Mouse (Mus musculus): ENCODE measurements around the gene Mecom. TPM values are rescaled to one million over a fixed set of nuclear protein-coding genes. Genes with fewer than 3 reads are reported as not detected.

Gene Mecom
- polyA plus RNA-seq, 1 experiment = 0.19 TPM

- H3K36me3 ChIP-seq (ENCODE audit: control insufficient read depth, insufficient read depth, low read length) = no peaks in the 10 kb centered on the region
- no peak overlapping the region for H3K27ac ChIP-seq (ENCODE audit: control insufficient read depth, insufficient read depth, low read depth, low read length)
- TF ChIP-seq POLR2A (IDR thresholded peaks at IDR 0.05; ENCODE audit: control insufficient read depth, low read depth, low read length) (no peak), CTCF (IDR thresholded peaks at IDR 0.05; ENCODE audit: control insufficient read depth, insufficient read depth, insufficient replicate concordance, low read depth, low read length) (no peak)
- no peaks in the 10 kb centered on the region for H3K4me1 ChIP-seq (ENCODE audit: control insufficient read depth, insufficient read depth, low read length)
- H3K4me3 ChIP-seq (ENCODE audit: control insufficient read depth, low read depth, low read length) = no peak overlapping the region
- no peaks in the 10 kb centered on the region for H3K27me3 ChIP-seq (ENCODE audit: control insufficient read depth, insufficient read depth, low read length)
Observed at GRCm38 (mm10) chr3:30163390-30163789, 384.4 kb downstream of the Mecom start.

DNA sequence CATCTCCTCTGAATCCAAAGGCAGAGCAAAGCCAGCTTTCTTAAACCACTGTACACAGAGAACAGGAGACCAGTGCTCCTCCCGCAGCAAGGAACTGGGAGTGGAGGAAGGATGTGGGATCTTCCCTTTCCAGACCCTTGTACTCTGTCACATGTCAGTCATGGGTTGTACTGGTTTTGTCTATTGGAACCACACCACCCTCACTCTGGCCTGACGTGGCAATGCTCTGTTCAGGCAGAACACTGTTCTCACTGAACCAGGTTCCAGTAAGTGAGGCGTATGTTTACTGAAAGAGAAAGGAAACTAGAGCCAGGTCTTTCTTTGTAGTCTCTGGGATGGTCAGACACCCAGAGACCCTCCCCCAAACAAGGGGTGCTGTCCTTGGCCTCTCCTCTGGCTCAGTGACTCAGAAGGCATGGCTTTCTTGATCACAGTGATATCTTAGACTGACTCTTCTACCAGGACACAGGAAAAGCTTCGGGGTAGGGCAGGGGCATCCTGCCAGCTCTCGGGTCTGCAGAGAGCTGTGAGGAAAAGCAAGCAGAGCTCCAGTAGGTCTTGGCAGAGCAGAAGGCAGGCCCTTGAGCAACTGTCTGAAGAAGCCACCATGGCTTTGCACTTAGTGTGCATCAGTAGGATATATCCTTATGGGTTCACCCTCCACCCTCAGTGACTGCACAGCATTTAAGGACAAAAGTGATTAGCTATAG lies 386.7 kb downstream of the Mecom start:
- no peak for TF ChIP-seq POLR2A (IDR thresholded peaks at IDR 0.05; ENCODE audit: control insufficient read depth, low read depth, low read length)
- no peak for TF ChIP-seq CTCF (IDR thresholded peaks at IDR 0.05; ENCODE audit: control insufficient read depth, insufficient read depth, insufficient replicate concordance, low read depth, low read length)
- no peak overlapping the region for H3K27ac ChIP-seq (ENCODE audit: control insufficient read depth, insufficient read depth, low read depth, low read length)
- H3K36me3 ChIP-seq (ENCODE audit: control insufficient read depth, insufficient read depth, low read length) = no peaks in the 10 kb centered on the region
- H3K27me3 ChIP-seq (ENCODE audit: control insufficient read depth, insufficient read depth, low read length) = no peaks in the 10 kb centered on the region
- no peaks in the 10 kb centered on the region for H3K4me1 ChIP-seq (ENCODE audit: control insufficient read depth, insufficient read depth, low read length)
- no peak overlapping the region for H3K4me3 ChIP-seq (ENCODE audit: control insufficient read depth, low read depth, low read length)

- Histone ChIP-seq H3K4me3 (ENCODE audit: control insufficient read depth, low read depth, low read length) (no peak overlapping the region), H3K36me3 (ENCODE audit: control insufficient read depth, insufficient read depth, low read length) (no peaks in the 10 kb centered on the region), H3K27ac (ENCODE audit: control insufficient read depth, insufficient read depth, low read depth, low read length) (no peak overlapping the region), H3K4me1 (ENCODE audit: control insufficient read depth, insufficient read depth, low read length) (no peaks in the 10 kb centered on the region), H3K27me3 (ENCODE audit: control insufficient read depth, insufficient read depth, low read length) (no peaks in the 10 kb centered on the region)
- TF ChIP-seq POLR2A (IDR thresholded peaks at IDR 0.05; ENCODE audit: control insufficient read depth, low read depth, low read length) (no peak), CTCF (IDR thresholded peaks at IDR 0.05; ENCODE audit: control insufficient read depth, insufficient read depth, insufficient replicate concordance, low read depth, low read length) (no peak)
Observed at GRCm38 (mm10) chr3:30160346-30160745, 387.5 kb downstream of the Mecom start.

GRCm38 (mm10) chr3:30157128-30157670 lies 390.6 kb downstream of the Mecom start:
- Histone ChIP-seq H3K27me3 (ENCODE audit: control insufficient read depth, insufficient read depth, low read length) (no peaks in the 10 kb centered on the region), H3K27ac (ENCODE audit: control insufficient read depth, insufficient read depth, low read depth, low read length) (no peak overlapping the region), H3K4me1 (ENCODE audit: control insufficient read depth, insufficient read depth, low read length) (no peaks in the 10 kb centered on the region), H3K4me3 (ENCODE audit: control insufficient read depth, low read depth, low read length) (no peak overlapping the region), H3K36me3 (ENCODE audit: control insufficient read depth, insufficient read depth, low read length) (no peaks in the 10 kb centered on the region)
- TF ChIP-seq CTCF (IDR thresholded peaks at IDR 0.05; ENCODE audit: control insufficient read depth, insufficient read depth, insufficient replicate concordance, low read depth, low read length) (no peak), POLR2A (IDR thresholded peaks at IDR 0.05; ENCODE audit: control insufficient read depth, low read depth, low read length) (no peak)

DNA sequence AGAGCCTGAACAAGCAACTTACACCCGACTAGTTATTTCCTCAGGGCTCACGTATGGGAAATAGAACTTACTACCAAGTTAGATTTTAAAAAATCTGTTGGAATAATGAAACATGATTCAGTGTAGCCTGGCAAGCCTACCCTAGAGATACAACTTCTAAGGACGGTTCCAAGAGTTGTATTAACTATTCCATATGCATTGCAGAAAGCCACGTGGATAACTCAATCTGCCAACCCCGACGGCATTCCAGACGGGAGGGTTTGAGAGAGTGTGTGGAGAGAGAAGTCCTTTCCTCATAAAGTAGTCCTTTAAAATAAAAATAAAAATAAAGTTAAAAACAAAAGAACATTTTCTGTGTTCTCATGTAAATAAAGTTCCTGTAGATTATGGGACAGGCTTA lies 393.4 kb downstream of the Mecom start:
- TF ChIP-seq CTCF (IDR thresholded peaks at IDR 0.05; ENCODE audit: control insufficient read depth, insufficient read depth, insufficient replicate concordance, low read depth, low read length) (no peak), POLR2A (IDR thresholded peaks at IDR 0.05; ENCODE audit: control insufficient read depth, low read depth, low read length) (no peak)
- no peaks in the 10 kb centered on the region for H3K36me3 ChIP-seq (ENCODE audit: control insufficient read depth, insufficient read depth, low read length)
- no peak overlapping the region for H3K4me3 ChIP-seq (ENCODE audit: control insufficient read depth, low read depth, low read length)
- no peaks in the 10 kb centered on the region for H3K27me3 ChIP-seq (ENCODE audit: control insufficient read depth, insufficient read depth, low read length)
- H3K4me1 ChIP-seq (ENCODE audit: control insufficient read depth, insufficient read depth, low read length) = no peaks in the 10 kb centered on the region
- H3K27ac ChIP-seq (ENCODE audit: control insufficient read depth, insufficient read depth, low read depth, low read length) = no peak overlapping the region

- H3K27me3 ChIP-seq (ENCODE audit: control insufficient read depth, insufficient read depth, low read length) = no peaks in the 10 kb centered on the region
- H3K4me3 ChIP-seq (ENCODE audit: control insufficient read depth, low read depth, low read length) = no peak overlapping the region
- no peak overlapping the region for H3K27ac ChIP-seq (ENCODE audit: control insufficient read depth, insufficient read depth, low read depth, low read length)
- H3K4me1 ChIP-seq (ENCODE audit: control insufficient read depth, insufficient read depth, low read length) = no peaks in the 10 kb centered on the region
- TF ChIP-seq POLR2A (IDR thresholded peaks at IDR 0.05; ENCODE audit: control insufficient read depth, low read depth, low read length) (no peak), CTCF (IDR thresholded peaks at IDR 0.05; ENCODE audit: control insufficient read depth, insufficient read depth, insufficient replicate concordance, low read depth, low read length) (no peak)
- no peaks in the 10 kb centered on the region for H3K36me3 ChIP-seq (ENCODE audit: control insufficient read depth, insufficient read depth, low read length)
Observed at GRCm38 (mm10) chr3:30153923-30154331, 393.9 kb downstream of the Mecom start.

DNA sequence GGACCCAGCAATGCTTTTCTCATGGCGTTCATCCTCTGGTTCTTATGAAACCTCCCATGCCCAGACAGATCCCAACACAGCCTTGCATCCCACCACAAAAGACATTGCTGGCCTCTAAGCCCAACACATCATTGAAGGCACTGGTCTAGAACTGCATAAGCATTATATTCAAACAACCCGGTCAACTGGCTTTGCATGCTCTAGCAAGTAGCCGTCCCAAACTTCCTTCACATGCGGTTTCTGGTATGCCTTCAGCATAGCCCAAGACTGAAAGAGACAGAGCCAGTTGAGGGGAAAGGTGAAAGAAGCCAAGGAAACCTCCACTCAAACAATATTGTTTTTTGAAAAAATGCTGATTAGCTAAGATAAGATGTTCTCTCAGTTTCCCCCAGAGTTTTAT lies 397.7 kb downstream of the Mecom start:
- Histone ChIP-seq H3K27ac (ENCODE audit: control insufficient read depth, insufficient read depth, low read depth, low read length) (no peak overlapping the region), H3K4me3 (ENCODE audit: control insufficient read depth, low read depth, low read length) (no peak overlapping the region), H3K27me3 (ENCODE audit: control insufficient read depth, insufficient read depth, low read length) (no peaks in the 10 kb centered on the region), H3K4me1 (ENCODE audit: control insufficient read depth, insufficient read depth, low read length) (no peaks in the 10 kb centered on the region), H3K36me3 (ENCODE audit: control insufficient read depth, insufficient read depth, low read length) (no peaks in the 10 kb centered on the region)
- TF ChIP-seq CTCF (IDR thresholded peaks at IDR 0.05; ENCODE audit: control insufficient read depth, insufficient read depth, insufficient replicate concordance, low read depth, low read length) (no peak), POLR2A (IDR thresholded peaks at IDR 0.05; ENCODE audit: control insufficient read depth, low read depth, low read length) (no peak)
